Mouse (Mus musculus) intestine, postnatal 0 days (tissue): ENCODE measurements around the gene Jph4. TPM values are rescaled to one million over a fixed set of nuclear protein-coding genes. Genes with fewer than 3 reads are reported as not detected.

ENCODE experiments used
- ATAC-seq: fragments of 200-750 bp; cut with Nextera tagmentation; 2 replicates; pipeline ENCODE4 v1.8.0; 2017; ENCODE audit warnings: mild to moderate bottlenecking, moderate TSS enrichment, moderate library complexity
- H3K27ac ChIP-seq: fragments of 300-500 bp; sonication (generic); 2 replicates; pipeline ENCODE4 v1.5.1; 2014; ENCODE audit warnings: mild to moderate bottlenecking, low read depth, low read length, moderate library complexity
- H3K27me3 ChIP-seq: fragments of 300-500 bp; sonication (generic); replicated peaks from 2 replicates; pipeline ENCODE4 v1.6.1; 2014; ENCODE audit warnings: low read length, mixed read lengths; ENCODE audit not compliant: control insufficient read depth, insufficient read depth
- H3K36me3 ChIP-seq: fragments of 300-500 bp; sonication (generic); 2 replicates; pipeline ENCODE4 v1.6.1; 2014; ENCODE audit warnings: mild to moderate bottlenecking, moderate library complexity; ENCODE audit not compliant: control insufficient read depth, insufficient read depth
- H3K4me1 ChIP-seq: fragments of 300-500 bp; sonication (generic); replicated peaks from 2 replicates; pipeline ENCODE4 v1.6.1; 2014; ENCODE audit warnings: antibody characterized with exemption, low read length, mixed read lengths; ENCODE audit not compliant: control insufficient read depth, insufficient read depth
- H3K4me2 ChIP-seq: fragments of 300-500 bp; sonication (generic); replicated peaks from 2 replicates; pipeline ENCODE4 v1.6.1; 2014; ENCODE audit warnings: low read depth, mild to moderate bottlenecking, moderate library complexity
- H3K4me3 ChIP-seq: fragments of 300-500 bp; sonication (generic); 2 replicates; pipeline ENCODE4 v1.5.1; 2014; ENCODE audit warnings: low read depth, low read length
- H3K9ac ChIP-seq: fragments of 300-500 bp; sonication (generic); 2 replicates; pipeline ENCODE4 v1.6.1; 2014; ENCODE audit warnings: mild to moderate bottlenecking, low read depth, low read length
- H3K9me3 ChIP-seq: fragments of 300-500 bp; sonication (generic); 2 replicates; pipeline ENCODE4 v1.6.1; 2016; ENCODE audit warnings: mixed run types; ENCODE audit not compliant: control insufficient read depth
- CTCF ChIP-seq: sonication (generic); IDR thresholded peaks from 2 replicates; pipeline ENCODE4 v1.5.1; 2016; ENCODE audit warnings: low read depth, mild to moderate bottlenecking, control low read depth, antibody characterized with exemption, moderate library complexity
- WGBS: fragments of 180-500 bp; shearing (Covaris S2); extraction: QIAGEN DNeasy Blood & Tissue Kit; methylation state at CpG from one replicate; pipeline ENCODE4 v1.1.7; 2014; 5-methylcytosine and 5-hydroxymethylcytosine counted together
- polyA plus RNA-seq: library from polyadenylated mRNA; unstranded; fragments of >200 nt; fragmentation: Nextera tagmentation; extraction: Ambion mirVana; gene quantifications from 2 replicates; pipeline ENCODE4 v1.2.1, GENCODE M21; 2015

The Jph4 gene
- polyA plus RNA-seq, 1 experiment from 2014 or later = 0.90 TPM

DNA sequence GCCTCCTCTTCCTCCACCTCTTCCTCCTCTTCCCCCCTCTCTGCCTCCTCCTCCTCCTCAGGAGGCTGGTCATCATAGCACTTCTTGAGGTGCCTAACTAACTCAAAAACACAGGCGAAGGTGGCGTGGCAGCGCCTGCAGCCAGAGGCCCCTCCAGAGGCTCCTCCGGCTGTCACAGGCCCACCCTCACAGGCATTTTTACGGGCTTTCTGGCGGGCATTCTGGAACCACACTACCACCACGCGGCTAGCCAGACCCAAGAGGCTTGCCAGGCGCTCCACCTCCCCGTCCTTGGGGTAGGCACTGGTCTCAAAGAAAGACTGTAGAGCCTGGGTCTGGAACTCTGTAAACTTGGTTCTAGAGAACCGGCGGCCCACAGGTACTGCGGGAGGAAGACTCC is 51.3 kb downstream of the Jph4 start:
- no peak for TF ChIP-seq CTCF
- Histone ChIP-seq H3K4me1 (no peaks in the 10 kb centered on the region), H3K27ac (no peak overlapping the region), H3K9me3 (no peaks in the 10 kb centered on the region), H3K4me3 (no peak overlapping the region), H3K36me3 (peaks cover 8% of the 10 kb centered on the region; the same call in 1 of the 2 replicates), H3K27me3 (no peaks in the 10 kb centered on the region), H3K9ac (no peak overlapping the region), H3K4me2 (no peak overlapping the region)
- WGBS = 88% methylated on average over 13 of the region's 13 CpGs
- no peak for ATAC-seq

DNA sequence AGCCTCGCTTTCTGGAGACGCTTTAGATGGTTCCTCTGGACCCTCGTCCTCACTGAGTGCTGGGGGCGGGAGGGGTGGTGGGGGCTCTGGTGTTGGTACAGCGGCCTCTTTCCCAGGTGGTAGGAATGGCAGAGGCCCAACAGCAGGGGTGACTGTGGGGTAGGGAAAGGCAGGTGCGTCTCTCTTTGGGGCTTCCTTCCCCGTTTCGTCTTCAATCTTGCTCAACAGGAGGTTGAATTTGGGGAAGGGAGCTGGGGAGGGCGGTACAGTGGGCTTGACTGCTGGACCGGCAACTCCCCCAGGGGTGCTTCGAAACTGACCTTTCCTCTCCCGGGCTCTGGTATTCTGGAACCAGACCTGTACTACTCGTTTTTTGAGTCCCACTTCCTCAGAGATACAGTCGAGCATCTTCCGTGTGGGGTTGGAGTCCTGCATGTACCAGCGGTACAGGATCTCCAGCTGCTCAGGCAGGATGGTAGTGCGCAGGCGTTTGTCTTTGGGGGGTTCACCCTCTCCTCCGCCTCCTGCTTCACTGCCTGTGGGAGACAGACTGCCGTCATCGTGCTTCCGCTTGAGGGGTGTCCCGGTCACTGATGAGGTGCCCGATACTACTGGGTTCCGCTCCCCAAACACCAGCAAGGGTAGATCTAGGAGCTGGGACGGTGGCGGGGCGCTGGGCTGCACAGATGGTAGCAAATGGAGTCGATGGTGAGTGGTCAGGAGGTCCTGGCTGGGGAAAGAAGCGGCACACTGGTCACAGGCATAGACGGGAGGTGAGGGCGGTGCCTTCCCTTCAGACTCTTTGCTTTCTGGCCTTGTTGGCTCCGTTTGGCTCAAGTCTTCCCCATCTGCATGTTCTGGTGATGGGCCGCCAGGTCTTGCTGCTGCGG is 52.0 kb downstream of the Jph4 start:
- 78% methylated on average over 35 of the region's 35 CpGs for WGBS
- TF ChIP-seq CTCF = no peak
- Histone ChIP-seq H3K27ac (no peak overlapping the region), H3K4me3 (no peak overlapping the region), H3K36me3 (peaks cover 8% of the 10 kb centered on the region; the same call in 1 of the 2 replicates), H3K4me2 (no peak overlapping the region), H3K9me3 (no peaks in the 10 kb centered on the region), H3K27me3 (no peaks in the 10 kb centered on the region), H3K4me1 (no peaks in the 10 kb centered on the region), H3K9ac (no peak overlapping the region)
- ATAC-seq = no peak

DNA sequence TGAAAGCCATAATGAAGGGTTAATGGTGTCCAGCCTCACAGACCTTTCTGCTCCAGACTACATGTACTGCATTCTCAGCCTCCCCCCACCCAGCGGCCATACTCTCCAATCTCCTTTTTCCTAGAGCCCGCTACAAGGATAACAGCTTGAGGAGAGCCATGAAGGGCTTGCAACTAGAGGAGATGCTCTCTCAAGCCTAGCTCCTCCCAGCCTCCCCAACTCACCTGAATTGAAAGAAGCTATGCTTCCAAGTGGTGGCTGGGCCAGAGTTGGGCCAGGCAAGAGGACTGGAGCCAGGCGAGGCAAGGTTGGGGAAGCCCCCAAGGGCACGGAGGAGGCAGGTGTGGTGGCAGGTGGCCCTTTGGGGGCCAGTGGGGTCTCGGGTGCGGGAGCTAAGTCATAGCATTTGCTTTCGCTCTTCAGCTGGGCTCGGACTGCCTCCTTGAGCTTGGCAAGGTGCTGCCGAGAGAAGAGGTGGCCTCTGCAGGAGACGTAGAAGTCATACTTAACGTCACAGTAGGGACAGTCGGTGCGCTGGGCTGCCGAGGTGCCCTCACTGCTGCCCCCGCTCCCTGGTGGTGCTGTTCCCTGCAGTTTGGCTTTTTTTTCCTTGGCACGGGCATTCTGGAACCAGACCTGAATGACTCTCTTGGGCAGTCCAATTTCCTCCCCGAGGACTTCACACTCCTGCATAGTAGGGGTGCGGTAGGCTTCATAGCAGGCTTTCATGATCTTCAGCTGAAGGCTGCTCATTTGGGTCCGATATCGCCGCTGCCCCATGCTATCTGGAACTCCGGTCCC is 53.0 kb downstream of the Jph4 start:
- Histone ChIP-seq H3K36me3 (peaks cover 8% of the 10 kb centered on the region; the same call in 1 of the 2 replicates), H3K9ac (no peak overlapping the region), H3K9me3 (no peaks in the 10 kb centered on the region), H3K27ac (no peak overlapping the region), H3K4me2 (no peak overlapping the region), H3K27me3 (no peaks in the 10 kb centered on the region), H3K4me3 (no peak overlapping the region), H3K4me1 (no peaks in the 10 kb centered on the region)
- 87% methylated on average over 22 of the region's 22 CpGs for WGBS
- ATAC-seq = no peak
- TF ChIP-seq CTCF = no peak

DNA sequence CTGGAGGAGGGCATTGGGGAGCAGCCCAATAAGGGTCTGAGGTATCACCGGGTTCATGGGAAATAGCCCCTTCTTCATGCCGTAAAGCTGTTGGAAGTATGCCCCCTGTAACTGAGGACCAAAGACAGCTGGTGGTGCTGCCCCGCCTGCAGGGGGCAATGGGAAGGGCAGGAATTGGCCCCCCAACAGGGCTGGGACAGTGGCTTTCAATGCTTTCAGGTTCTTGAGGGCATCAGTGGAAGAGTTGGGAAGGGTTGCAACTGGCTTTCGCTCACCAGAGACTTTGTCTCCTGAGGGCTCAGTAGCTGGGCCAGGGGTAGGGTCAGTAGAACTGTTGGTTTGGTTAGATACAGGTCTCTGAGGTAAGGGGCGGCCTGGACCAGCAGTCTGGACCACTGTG is 53.6 kb downstream of the Jph4 start:
- no peaks in the 10 kb centered on the region for H3K27me3 ChIP-seq
- no peaks in the 10 kb centered on the region for H3K9me3 ChIP-seq
- 0 out of 2 replicates have a peak, but pooled peaks have one; percentile 16 for ATAC-seq
- H3K27ac ChIP-seq = no peak overlapping the region
- no peak overlapping the region for H3K4me2 ChIP-seq
- H3K9ac ChIP-seq = no peak overlapping the region
- H3K4me3 ChIP-seq = no peak overlapping the region
- no peak for TF ChIP-seq CTCF
- H3K36me3 ChIP-seq = peaks cover 8% of the 10 kb centered on the region; the same call in 1 of the 2 replicates
- no peaks in the 10 kb centered on the region for H3K4me1 ChIP-seq
- WGBS = 88% methylated on average over 5 of the region's 5 CpGs

DNA sequence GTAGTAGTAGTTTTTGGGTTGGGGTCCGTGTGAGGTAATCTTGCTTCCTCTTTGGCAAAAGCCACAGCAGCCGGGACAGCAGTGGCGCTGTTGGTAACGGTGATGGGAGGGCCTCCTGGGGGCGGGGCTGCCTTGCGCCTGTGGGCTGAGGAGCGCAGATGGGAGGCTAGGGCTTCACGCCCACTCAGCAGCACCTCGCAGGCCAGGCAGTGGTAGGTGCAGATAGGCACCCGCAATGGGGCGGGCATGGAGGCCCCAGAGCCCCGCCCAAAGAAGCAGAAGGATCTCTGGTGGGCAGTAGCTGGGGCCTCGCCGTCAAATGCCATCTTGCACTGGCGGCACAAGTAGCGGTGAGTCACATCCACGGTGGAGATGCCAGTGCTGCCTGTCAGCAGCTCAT is 54.1 kb downstream of the Jph4 start:
- Histone ChIP-seq H3K4me2 (no peak overlapping the region), H3K27ac (no peak overlapping the region), H3K9ac (no peak overlapping the region), H3K36me3 (peaks cover 8% of the 10 kb centered on the region; the same call in 1 of the 2 replicates), H3K4me3 (no peak overlapping the region), H3K27me3 (no peaks in the 10 kb centered on the region), H3K9me3 (no peaks in the 10 kb centered on the region), H3K4me1 (no peaks in the 10 kb centered on the region)
- WGBS = 36% methylated on average over 17 of the region's 17 CpGs
- no peak for TF ChIP-seq CTCF
- no peak for ATAC-seq

DNA sequence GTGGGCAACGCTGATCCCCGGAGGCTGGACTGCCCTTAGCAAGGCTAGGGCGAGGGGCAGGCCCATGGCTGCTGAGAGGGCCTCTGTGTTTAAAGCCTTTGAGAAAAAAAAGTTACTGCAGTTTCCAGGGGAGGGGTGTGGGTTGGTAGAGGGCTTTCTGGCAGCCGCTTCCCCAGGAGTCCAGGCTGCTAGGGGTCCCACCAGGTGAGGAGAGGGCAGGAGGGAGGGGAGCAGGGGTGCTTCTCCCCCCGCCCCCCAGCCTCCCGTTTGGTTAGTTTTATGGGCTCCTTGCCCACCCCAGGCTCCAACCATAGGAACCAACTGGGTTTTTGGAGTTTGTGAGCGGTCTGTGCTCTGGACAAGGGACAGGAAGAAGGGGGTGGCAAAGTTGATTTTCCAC is 54.9 kb downstream of the Jph4 start:
- H3K4me1 ChIP-seq = no peaks in the 10 kb centered on the region
- H3K9me3 ChIP-seq = no peaks in the 10 kb centered on the region
- H3K36me3 ChIP-seq = peaks cover 8% of the 10 kb centered on the region; the same call in 1 of the 2 replicates
- H3K27ac ChIP-seq = no peak overlapping the region
- ATAC-seq = no peak
- H3K4me2 ChIP-seq = no peak overlapping the region
- 54% methylated on average over 7 of the region's 7 CpGs for WGBS
- TF ChIP-seq CTCF = no peak
- H3K4me3 ChIP-seq = no peak overlapping the region
- H3K27me3 ChIP-seq = no peaks in the 10 kb centered on the region
- no peak overlapping the region for H3K9ac ChIP-seq
